Mouse (Mus musculus): ENCODE results near the gene Scube2. TPM values are rescaled to one million over a fixed set of nuclear protein-coding genes. Genes with fewer than 3 reads are reported as not detected.

Gene Scube2
- total RNA-seq, 1 experiment from 2014 or later, result not detected

GRCm38 (mm10) chr7:109804355-109804754, 61.1 kb downstream of the Scube2 start:
- ATAC-seq (replicated peaks; ENCODE audit: low read depth, poor library complexity, severe bottlenecking), result no peak

- ATAC-seq (replicated peaks; ENCODE audit: low read depth, poor library complexity, severe bottlenecking), result no peak
These were observed 62.0 kb downstream of the Scube2 start for GRCm38 (mm10) chr7:109803516-109803915.

- ATAC-seq (replicated peaks; ENCODE audit: low read depth, poor library complexity, severe bottlenecking), result no peak
These were observed 64.9 kb downstream of the Scube2 start for GRCm38 (mm10) chr7:109800626-109801025.

- ATAC-seq (replicated peaks; ENCODE audit: low read depth, poor library complexity, severe bottlenecking), result no peak
These were observed 66.3 kb downstream of the Scube2 start for GRCm38 (mm10) chr7:109799168-109799567.

- ATAC-seq (replicated peaks; ENCODE audit: low read depth, poor library complexity, severe bottlenecking), result no peak
These were observed 69.9 kb downstream of the Scube2 start for GRCm38 (mm10) chr7:109795564-109795963.

- no peak for ATAC-seq (replicated peaks; ENCODE audit: low read depth, poor library complexity, severe bottlenecking)
These were observed 70.9 kb downstream of the Scube2 start for GRCm38 (mm10) chr7:109794556-109794955.

GRCm38 (mm10) chr7:109792759-109793158, 72.7 kb downstream of the Scube2 start:
- peak; percentile 71 for ATAC-seq (replicated peaks; ENCODE audit: low read depth, poor library complexity, severe bottlenecking)

GRCm38 (mm10) chr7:109790818-109791217, 74.7 kb downstream of the Scube2 start:
- no peak for ATAC-seq (replicated peaks; ENCODE audit: low read depth, poor library complexity, severe bottlenecking)

GRCm38 (mm10) chr7:109787860-109788259, 77.6 kb downstream of the Scube2 start:
- ATAC-seq (replicated peaks; ENCODE audit: low read depth, poor library complexity, severe bottlenecking), result peak; percentile 80

- ATAC-seq (replicated peaks; ENCODE audit: low read depth, poor library complexity, severe bottlenecking), result no peak
These were observed 82.2 kb downstream of the Scube2 start for GRCm38 (mm10) chr7:109783281-109783680.

GRCm38 (mm10) chr7:109781470-109782203, 83.8 kb downstream of the Scube2 start, which contains the start of gene Nrip3:
Gene Nrip3, minus strand, starts transcription at chr7:109782025.
- ATAC-seq (replicated peaks; ENCODE audit: low read depth, poor library complexity, severe bottlenecking), result peak; percentile 69

GRCm38 (mm10) chr7:109781087-109781469, 84.4 kb downstream of the Scube2 start:
- peak; percentile 61 for ATAC-seq (replicated peaks; ENCODE audit: low read depth, poor library complexity, severe bottlenecking)

GRCm38 (mm10) chr7:109772251-109772650, 93.2 kb downstream of the Scube2 start:
- peak; percentile 64 for ATAC-seq (replicated peaks; ENCODE audit: low read depth, poor library complexity, severe bottlenecking)

GRCm38 (mm10) chr7:109768699-109769383, 96.6 kb downstream of the Scube2 start:
- ATAC-seq (replicated peaks; ENCODE audit: low read depth, poor library complexity, severe bottlenecking), result peak; percentile 70

GRCm38 (mm10) chr7:109767575-109768350, 97.7 kb downstream of the Scube2 start:
- ATAC-seq (replicated peaks; ENCODE audit: low read depth, poor library complexity, severe bottlenecking), result no peak

GRCm38 (mm10) chr7:109764009-109764408, 101.5 kb downstream of the Scube2 start:
- ATAC-seq (replicated peaks; ENCODE audit: low read depth, poor library complexity, severe bottlenecking), result no peak

- ATAC-seq (replicated peaks; ENCODE audit: low read depth, poor library complexity, severe bottlenecking), result no peak
These were observed 109.2 kb downstream of the Scube2 start for GRCm38 (mm10) chr7:109756291-109756690.

GRCm38 (mm10) chr7:109754034-109754433, 111.4 kb downstream of the Scube2 start:
- no peak for ATAC-seq (replicated peaks; ENCODE audit: low read depth, poor library complexity, severe bottlenecking)

GRCm38 (mm10) chr7:109752008-109752925, 113.2 kb downstream of the Scube2 start, which contains the start of gene Tmem9b:
Gene Tmem9b, minus strand, starts transcription at chr7:109752875.
- peak; percentile 83 for ATAC-seq (replicated peaks; ENCODE audit: low read depth, poor library complexity, severe bottlenecking)
